9 mouse cellular contexts compared by ENCODE assay signal in genomic region chr2:18045781-18046181, GRCm38 (mm10). TPM values are rescaled to one million over a fixed set of nuclear protein-coding genes. Genes with fewer than 3 reads are reported as not detected.
A peak's percentile ranks its signal among the peaks of the same experiment; 100 is the strongest.
DNase-seq lines count a peak whose midpoint lies in the region; ATAC-seq and TF ChIP-seq lines count a peak whose summit lies in the region.
"Had no signal": no experiment of that assay in that cellular context is flagged by ENCODE, and none has a peak within 500 bp of the region (broad histone marks: within the 10 kb centered on the region; RNA-seq: fewer than 3 reads in every experiment).

No protein-coding gene starts in this region.

- H3K27me3 ChIP-seq in heart, embryonic 10.5 days (ENCODE audit: insufficient read depth, poor library complexity, severe bottlenecking), result no peaks in the 10 kb centered on the region
- no peaks in the 10 kb centered on the region for H3K27me3 ChIP-seq in hindbrain, embryonic 11.5 days (ENCODE audit: control insufficient read depth, insufficient read depth, low read length)
- no peaks in the 10 kb centered on the region for H3K27me3 ChIP-seq in midbrain, embryonic 11.5 days (ENCODE audit: control insufficient read depth, insufficient read depth, low read length)

- no peak for TF ChIP-seq POLR2A in cortical plate, adult 2 months (IDR thresholded peaks at IDR 0.05; ENCODE audit: extremely low read depth, insufficient read depth, low read length)

- no peak for ATAC-seq in hindbrain, embryonic 11.5 days (ENCODE audit: low FRiP score)
- ATAC-seq in midbrain, embryonic 11.5 days (ENCODE audit: low FRiP score), result no peak

- H3K9me3 ChIP-seq in heart, embryonic 10.5 days, result no peaks in the 10 kb centered on the region
- H3K9me3 ChIP-seq in hindbrain, embryonic 11.5 days (ENCODE audit: control insufficient read depth, low read length), result no peaks in the 10 kb centered on the region
- no peaks in the 10 kb centered on the region for H3K9me3 ChIP-seq in midbrain, embryonic 11.5 days (ENCODE audit: control insufficient read depth, low read length)

- H3K4me2 ChIP-seq in hindbrain, embryonic 11.5 days (replicated peaks; ENCODE audit: low read depth, low read length), result peak overlapping the region; percentile 82
- H3K4me2 ChIP-seq in midbrain, embryonic 11.5 days, result peak overlapping the region; percentile 94

- intact Hi-C loops in heart, postnatal 25 days (cut with DNase I), result loop anchor here (1.0 to 5.0 kb wide), 2 partner anchors 14 to 722 kb away; no protein-coding TSS in a partner anchor

- H3K27ac ChIP-seq in heart, embryonic 10.5 days, result peak overlapping the region; percentile 100
- H3K27ac ChIP-seq in cortical plate, adult 2 months (ENCODE audit: insufficient read depth, low read length), result no peak overlapping the region
- H3K27ac ChIP-seq in hindbrain, embryonic 11.5 days (ENCODE audit: low read depth, low read length), result peak overlapping the region; percentile 99
- H3K27ac ChIP-seq in midbrain, embryonic 11.5 days (ENCODE audit: low read depth, low read length), result peak overlapping the region; percentile 100

- no peaks in the 10 kb centered on the region for H3K36me3 ChIP-seq in heart, embryonic 10.5 days
- H3K36me3 ChIP-seq in hindbrain, embryonic 11.5 days (ENCODE audit: control insufficient read depth, insufficient read depth, low read length), result no peaks in the 10 kb centered on the region
- H3K36me3 ChIP-seq in midbrain, embryonic 11.5 days (ENCODE audit: control insufficient read depth, insufficient read depth, low read length), result no peaks in the 10 kb centered on the region

- H3K4me1 ChIP-seq in heart, embryonic 10.5 days, result peaks cover 38% of the 10 kb centered on the region
- H3K4me1 ChIP-seq in cortical plate, adult 2 months (ENCODE audit: control insufficient read depth, insufficient read depth, low read length), result no peaks in the 10 kb centered on the region; the same call in 1 of the 2 replicates
- peaks cover 3% of the 10 kb centered on the region for H3K4me1 ChIP-seq in hindbrain, embryonic 11.5 days (replicated peaks; ENCODE audit: control insufficient read depth, insufficient read depth, low read length)
- H3K4me1 ChIP-seq in midbrain, embryonic 11.5 days (ENCODE audit: control insufficient read depth, insufficient read depth, low read length), result peaks cover 26% of the 10 kb centered on the region

- no peak for TF ChIP-seq CTCF in cortical plate, adult 2 months (IDR thresholded peaks at IDR 0.05; ENCODE audit: extremely low read depth, insufficient read depth, low read length)

- peak overlapping the region; percentile 100 for H3K9ac ChIP-seq in hindbrain, embryonic 11.5 days (ENCODE audit: low read depth, low read length)
- peak overlapping the region; percentile 100 for H3K9ac ChIP-seq in midbrain, embryonic 11.5 days (ENCODE audit: low read length)

- 17% methylated on average over 6 of the region's 6 CpGs for WGBS in heart, embryonic 10.5 days
- WGBS in hindbrain, embryonic 11.5 days, result 2% methylated on average over 6 of the region's 6 CpGs
- WGBS in midbrain, embryonic 11.5 days, result 2% methylated on average over 6 of the region's 6 CpGs

- DNase-seq in heart, embryonic 10.5 days (ENCODE audit: low spot score), result no peak
- DNase-seq in heart, postnatal 25 days (ENCODE audit: low spot score), result no peak
- peak; percentile 55 for DNase-seq in hindbrain, embryonic 11.5 days (ENCODE audit: low spot score)
- DNase-seq in midbrain, embryonic 11.5 days (ENCODE audit: low spot score, missing footprints), result peak; percentile 94
- DNase-seq in adrenal gland, postnatal 25 days, result no peak
- no peak for DNase-seq in yolk sac, embryonic 10.5 days (ENCODE audit: low spot score)
- DNase-seq in frontal cortex, postnatal 36 days (ENCODE audit: low spot score in 2 of 2), result no peak
- DNase-seq: adrenal gland, adult 8-10 months had no signal

- peak overlapping the region; percentile 98 for H3K4me3 ChIP-seq in heart, embryonic 10.5 days
- H3K4me3 ChIP-seq in cortical plate, adult 2 months (ENCODE audit: insufficient read depth, low read length), result peak overlapping the region; percentile 87; the same call in 1 of the 2 replicates
- peak overlapping the region; percentile 93 for H3K4me3 ChIP-seq in hindbrain, embryonic 11.5 days (ENCODE audit: low read depth, low read length)
- H3K4me3 ChIP-seq in midbrain, embryonic 11.5 days (ENCODE audit: low read depth, low read length), result peak overlapping the region; percentile 100

RNA-seq across cellular contexts. Expression of gene Skida1, which starts 3.1 kb away (rescaled TPM):
- polyA plus RNA-seq in heart, embryonic 10.5 days (2016; fragmentation: Nextera tagmentation; extraction: Ambion mirVana), result 6.7 and 9.4 TPM in 2 replicates
- 1 to 10 TPM; 3.3 to 4.0 TPM for total RNA-seq in heart, postnatal 25 days (2021)
- 5.4 and 7.4 TPM in 2 replicates for polyA plus RNA-seq in cortical plate, adult 2 months (2012; rRNA removed)
- polyA plus RNA-seq in hindbrain, embryonic 11.5 days (2014; fragmentation: Nextera tagmentation; extraction: Ambion mirVana), result 19.6 and 20.1 TPM in 2 replicates
- 22.9 and 23.4 TPM in 2 replicates for polyA plus RNA-seq in midbrain, embryonic 11.5 days (2014; fragmentation: Nextera tagmentation; extraction: Ambion mirVana)
- 4.2 and 5.4 TPM in 2 replicates for total RNA-seq in adrenal gland, postnatal 25 days (2021)

RNA-seq across cellular contexts. Expression of gene A930004D18Rik, which starts 8.2 kb away (rescaled TPM):
- 14.5 and 14.9 TPM in 2 replicates for polyA plus RNA-seq in heart, embryonic 10.5 days (2016; fragmentation: Nextera tagmentation; extraction: Ambion mirVana)
- 1 to 10 TPM; 3.5 to 3.8 TPM for total RNA-seq in heart, postnatal 25 days (2021)
- polyA plus RNA-seq in cortical plate, adult 2 months (2012; rRNA removed), result 1.9 and 2.1 TPM in 2 replicates
- 8.5 and 10.7 TPM in 2 replicates for polyA plus RNA-seq in hindbrain, embryonic 11.5 days (2014; fragmentation: Nextera tagmentation; extraction: Ambion mirVana)
- 10.5 and 11.6 TPM in 2 replicates for polyA plus RNA-seq in midbrain, embryonic 11.5 days (2014; fragmentation: Nextera tagmentation; extraction: Ambion mirVana)
- total RNA-seq in adrenal gland, postnatal 25 days (2021), result 2.1 and 3.7 TPM in 2 replicates

RNA-seq across cellular contexts. Expression of gene Mllt10, which starts 9.3 kb away (rescaled TPM):
- 39.8 and 54.8 TPM in 2 replicates for polyA plus RNA-seq in heart, embryonic 10.5 days (2016; fragmentation: Nextera tagmentation; extraction: Ambion mirVana)
- 10 to 100 TPM; 32.6 to 35.1 TPM for total RNA-seq in heart, postnatal 25 days (2021)
- polyA plus RNA-seq in cortical plate, adult 2 months (2012; rRNA removed), result 37.1 and 38.0 TPM in 2 replicates
- 48.0 and 62.2 TPM in 2 replicates for polyA plus RNA-seq in hindbrain, embryonic 11.5 days (2014; fragmentation: Nextera tagmentation; extraction: Ambion mirVana)
- 54.1 and 57.2 TPM in 2 replicates for polyA plus RNA-seq in midbrain, embryonic 11.5 days (2014; fragmentation: Nextera tagmentation; extraction: Ambion mirVana)
- 59.0 and 68.1 TPM in 2 replicates for total RNA-seq in adrenal gland, postnatal 25 days (2021)

RNA-seq across cellular contexts. Expression of gene H2al2a, which starts 49.0 kb away (rescaled TPM):
- polyA plus RNA-seq in heart, embryonic 10.5 days (2016; fragmentation: Nextera tagmentation; extraction: Ambion mirVana), result not detected in 2 replicates
- not detected for total RNA-seq in heart, postnatal 25 days (2021)
- polyA plus RNA-seq in cortical plate, adult 2 months (2012; rRNA removed), result 0.32 TPM in 1 of 2 replicates, not detected in the other
- polyA plus RNA-seq in hindbrain, embryonic 11.5 days (2014; fragmentation: Nextera tagmentation; extraction: Ambion mirVana), result not detected in 2 replicates
- polyA plus RNA-seq in midbrain, embryonic 11.5 days (2014; fragmentation: Nextera tagmentation; extraction: Ambion mirVana), result not detected in 2 replicates
- not detected in 2 replicates for total RNA-seq in adrenal gland, postnatal 25 days (2021)
- total RNA-seq: adrenal gland, adult 8-10 months had no signal

Comparison
In these comparisons a context has a peak if more than half of its experiments do, and no peak if none do; other contexts are left out.
1. DNase-seq: peak in hindbrain, embryonic 11.5 days (single experiment) and midbrain, embryonic 11.5 days (single experiment); none in heart, embryonic 10.5 days (single experiment), heart, postnatal 25 days (single experiment), adrenal gland, postnatal 25 days (single experiment), yolk sac, embryonic 10.5 days (single experiment) and frontal cortex, postnatal 36 days (0 of 2).
2. Peak in every context shown above with its lines, with median percentiles within 50 percentile points of each other: H3K4me3 ChIP-seq.